Mouse (Mus musculus) kidney, adult 2 months (tissue): ENCODE measurements around the gene Ccdc9b. TPM values are rescaled to one million over a fixed set of nuclear protein-coding genes. Genes with fewer than 3 reads are reported as not detected.

ENCODE experiments used
- DNase-seq: peaks from one replicate; pipeline ENCODE4 v3.0.0; 2021
- H3K27ac ChIP-seq: fragments of 200-500 bp; 2 replicates; pipeline ENCODE4 v1.5.1; 2012; ENCODE audit warnings: low read depth, low read length, control low read depth, inconsistent platforms; ENCODE audit not compliant: insufficient read depth
- H3K27me3 ChIP-seq: fragments of 200-500 bp; replicated peaks from 2 replicates; pipeline ENCODE4 v1.6.1; 2012; ENCODE audit warnings: mild to moderate bottlenecking, moderate library complexity, low read length, inconsistent platforms; ENCODE audit not compliant: control insufficient read depth, insufficient read depth
- H3K36me3 ChIP-seq: fragments of 200-500 bp; 2 replicates; pipeline ENCODE4 v1.6.1; 2012; ENCODE audit warnings: mild to moderate bottlenecking, moderate library complexity, low read length, inconsistent platforms; ENCODE audit not compliant: control insufficient read depth, insufficient read depth
- H3K4me1 ChIP-seq: fragments of 200-500 bp; 2 replicates; pipeline ENCODE4 v1.6.1; 2011; ENCODE audit warnings: low read length; ENCODE audit not compliant: control insufficient read depth, insufficient read depth
- H3K4me3 ChIP-seq: fragments of 200-500 bp; 2 replicates; pipeline ENCODE4 v1.5.1; 2011; ENCODE audit warnings: mild to moderate bottlenecking, low read depth, low read length, control low read depth; ENCODE audit not compliant: insufficient read depth
- CTCF ChIP-seq: fragments of 200-500 bp; conservative IDR thresholded peaks from 2 replicates; pipeline ENCODE4 v1.5.1; 2011; ENCODE audit warnings: low read depth, mild to moderate bottlenecking, control low read depth, low read length, moderate library complexity, mixed read lengths; ENCODE audit not compliant: insufficient read depth, insufficient read length
- POLR2A ChIP-seq: fragments of 200-500 bp; IDR thresholded peaks from one replicate; pipeline ENCODE4 v1.6.1; 2011; ENCODE audit warnings: low read depth, low read length, control low read depth
- WGBS: fragments of 180-500 bp; shearing (Covaris S2); methylation state at CpG from one replicate; pipeline ENCODE4 v1.1.7; 2018; 5-methylcytosine and 5-hydroxymethylcytosine counted together
- polyA plus RNA-seq: library from polyadenylated mRNA; depleted of rRNA; stranded (reverse); fragments of >200 nt; gene quantifications from 2 replicates; pipeline ENCODE4 v1.2.3, GENCODE M21; 2012

Ccdc9b gene
- polyA plus RNA-seq, 1 experiment, result 3.4 TPM

- TF ChIP-seq POLR2A, result no peak
- no peak for TF ChIP-seq CTCF
- no peak overlapping the region for H3K4me3 ChIP-seq
- H3K27me3 ChIP-seq, result no peaks in the 10 kb centered on the region
- no peaks in the 10 kb centered on the region for H3K4me1 ChIP-seq
- no peak overlapping the region for H3K27ac ChIP-seq
- DNase-seq, result peak; percentile 82
- WGBS, result 66% methylated on average over 4 of the region's 4 CpGs
- no peaks in the 10 kb centered on the region for H3K36me3 ChIP-seq
These were observed 37.0 kb downstream of the Ccdc9b start for GRCm38 (mm10) chr2:118725511-118725910.

- Histone ChIP-seq H3K27me3 (no peaks in the 10 kb centered on the region), H3K27ac (no peak overlapping the region), H3K4me1 (no peaks in the 10 kb centered on the region), H3K36me3 (no peaks in the 10 kb centered on the region), H3K4me3 (no peak overlapping the region)
- TF ChIP-seq CTCF (no peak), POLR2A (no peak)
- no peak for DNase-seq
- 75% methylated on average over 15 of the region's 15 CpGs for WGBS
These were observed 38.6 kb downstream of the Ccdc9b start for GRCm38 (mm10) chr2:118723693-118724486.

DNA sequence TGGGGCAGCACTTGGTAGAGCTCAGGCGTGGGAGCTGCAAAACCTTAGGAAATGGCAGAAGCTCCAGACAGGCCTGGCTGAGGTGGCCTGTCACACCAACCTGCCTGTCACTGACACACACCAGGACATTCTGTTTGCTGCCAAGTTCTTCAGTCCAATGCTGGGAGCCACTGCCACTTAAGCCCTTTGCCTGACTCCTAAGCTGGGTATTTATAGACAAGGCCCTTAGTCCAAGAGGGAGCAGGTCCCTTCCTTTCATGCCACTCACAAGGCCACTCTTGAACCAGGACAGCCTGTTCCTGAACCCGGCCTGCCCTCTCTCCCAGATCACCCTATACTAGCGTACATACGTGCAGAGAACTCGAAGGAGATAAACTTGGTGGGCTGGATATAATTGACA is 45.8 kb downstream of the Ccdc9b start:
- TF ChIP-seq CTCF (no peak), POLR2A (no peak)
- no peaks in the 10 kb centered on the region for H3K4me1 ChIP-seq
- H3K27me3 ChIP-seq, result no peaks in the 10 kb centered on the region
- DNase-seq, result no peak
- H3K27ac ChIP-seq, result no peak overlapping the region
- no peak overlapping the region for H3K4me3 ChIP-seq
- no peaks in the 10 kb centered on the region for H3K36me3 ChIP-seq
- 87% methylated on average over 5 of the region's 5 CpGs for WGBS

GRCm38 (mm10) chr2:118714230-118714629 is 48.2 kb downstream of the Ccdc9b start:
- Histone ChIP-seq H3K36me3 (no peaks in the 10 kb centered on the region), H3K4me1 (no peaks in the 10 kb centered on the region; the same call in 1 of the 2 replicates), H3K27ac (no peak overlapping the region), H3K4me3 (no peak overlapping the region), H3K27me3 (no peaks in the 10 kb centered on the region; the same call in 1 of the 2 replicates)
- WGBS, result 60% methylated on average over 4 of the region's 4 CpGs
- DNase-seq, result no peak
- TF ChIP-seq POLR2A (no peak), CTCF (no peak)

- no peaks in the 10 kb centered on the region; the same call in 1 of the 2 replicates for H3K27me3 ChIP-seq
- no peak overlapping the region for H3K27ac ChIP-seq
- no peaks in the 10 kb centered on the region for H3K36me3 ChIP-seq
- WGBS, result 90% methylated on average over 6 of the region's 6 CpGs
- H3K4me1 ChIP-seq, result no peaks in the 10 kb centered on the region; the same call in 1 of the 2 replicates
- TF ChIP-seq POLR2A, result no peak
- TF ChIP-seq CTCF, result no peak
- no peak overlapping the region for H3K4me3 ChIP-seq
- no peak for DNase-seq
These were observed 48.8 kb downstream of the Ccdc9b start for GRCm38 (mm10) chr2:118713631-118714030.

GRCm38 (mm10) chr2:118711038-118711494 is 51.4 kb downstream of the Ccdc9b start:
- WGBS, result 1% methylated on average over 36 of the region's 36 CpGs
- no peak for TF ChIP-seq CTCF
- TF ChIP-seq POLR2A, result no peak
- H3K4me1 ChIP-seq, result no peaks in the 10 kb centered on the region; the same call in 1 of the 2 replicates
- DNase-seq, result peak; percentile 40
- peak overlapping the region; percentile 33 for H3K4me3 ChIP-seq
- no peaks in the 10 kb centered on the region; the same call in 1 of the 2 replicates for H3K27me3 ChIP-seq
- H3K27ac ChIP-seq, result no peak overlapping the region
- no peaks in the 10 kb centered on the region for H3K36me3 ChIP-seq

DNA sequence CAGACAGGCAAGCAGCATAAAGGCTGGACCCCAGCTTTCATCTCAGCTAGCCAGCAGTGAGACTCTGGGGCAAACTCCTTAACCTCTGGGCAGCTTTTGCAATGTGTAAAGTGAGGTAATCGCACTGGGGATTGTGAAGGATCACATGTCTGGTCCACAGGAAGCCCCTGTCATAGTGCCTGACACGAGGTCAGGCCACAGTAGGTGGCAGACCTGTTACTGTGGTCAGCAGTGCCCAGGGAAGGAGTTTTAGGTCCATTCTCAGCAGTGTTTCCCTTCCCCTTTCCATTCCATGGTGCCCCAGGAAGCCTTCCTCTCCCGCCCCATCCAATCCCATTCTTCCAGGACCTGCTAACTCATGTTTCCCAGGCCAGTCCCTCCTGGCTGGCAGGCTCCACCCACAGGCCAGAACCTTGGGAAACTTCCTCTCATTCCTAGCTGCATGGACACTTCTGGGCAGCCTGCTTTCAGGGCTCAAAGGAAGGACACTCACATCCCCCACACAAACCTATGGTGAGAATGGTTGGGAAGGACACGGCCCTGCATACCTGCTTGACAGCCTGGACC is 52.7 kb downstream of the Ccdc9b start:
- Histone ChIP-seq H3K36me3 (no peaks in the 10 kb centered on the region), H3K4me1 (no peaks in the 10 kb centered on the region; the same call in 1 of the 2 replicates), H3K27me3 (no peaks in the 10 kb centered on the region; the same call in 1 of the 2 replicates), H3K27ac (no peak overlapping the region), H3K4me3 (no peak overlapping the region)
- TF ChIP-seq CTCF (no peak), POLR2A (no peak)
- no peak for DNase-seq
- 64% methylated on average over 4 of the region's 4 CpGs for WGBS
